Mouse (Mus musculus) cerebral cortex, adult 2 months (tissue): Measurements from ENCODE around the gene Asphd1.

Source experiments
- WGBS: fragments of 180-500 bp; shearing (Covaris S2); methylation state at CpG from one replicate; pipeline ENCODE4 v1.1.7; 2018; 5-methylcytosine and 5-hydroxymethylcytosine counted together

Asphd1 gene

GRCm38 (mm10) chr7:126949403-126949792 is at the start of gene Asphd1:
Asphd1 (minus strand) TSS chr7:126949582.
- 2% methylated on average over 21 of the region's 21 CpGs for WGBS

GRCm38 (mm10) chr7:126996449-126996848 is 47.1 kb upstream of the Asphd1 start:
- 87% methylated on average over 4 of the region's 4 CpGs for WGBS

- 88% methylated on average over 8 of the region's 8 CpGs for WGBS
These were observed 39.4 kb upstream of the Asphd1 start for GRCm38 (mm10) chr7:126988816-126989215.

GRCm38 (mm10) chr7:126986319-126986718 is 36.9 kb upstream of the Asphd1 start:
- WGBS, result 41% methylated on average over 9 of the region's 9 CpGs

GRCm38 (mm10) chr7:126984667-126985444 is 35.5 kb upstream of the Asphd1 start:
- WGBS, result 36% methylated on average over 10 of the region's 10 CpGs

- 60% methylated on average over 7 of the region's 7 CpGs for WGBS
These were observed 33.7 kb upstream of the Asphd1 start for GRCm38 (mm10) chr7:126983113-126983512.

GRCm38 (mm10) chr7:126982054-126982453 is 32.7 kb upstream of the Asphd1 start:
- WGBS, result 89% methylated on average over 4 of the region's 4 CpGs

- 56% methylated on average over 2 of the region's 2 CpGs for WGBS
These were observed 32.2 kb upstream of the Asphd1 start for GRCm38 (mm10) chr7:126981601-126982000.

- 87% methylated on average over 6 of the region's 6 CpGs for WGBS
These were observed 29.5 kb upstream of the Asphd1 start for GRCm38 (mm10) chr7:126978841-126979240.

- WGBS, result 23% methylated on average over 14 of the region's 14 CpGs
These were observed 27.6 kb upstream of the Asphd1 start for GRCm38 (mm10) chr7:126976878-126977459.

GRCm38 (mm10) chr7:126975950-126976866 is 26.8 kb upstream of the Asphd1 start, which contains the start of gene Cdiptos:
Cdiptos (minus strand) TSS chr7:126976098.
- under 1% methylated on average over 55 of the region's 55 CpGs for WGBS

- WGBS, result 4% methylated on average over 1 of the region's 1 CpGs
These were observed 26.3 kb upstream of the Asphd1 start, which contains the start of gene Cdipt for GRCm38 (mm10) chr7:126975893-126975949. Cdipt (plus strand) TSS chr7:126975914.

GRCm38 (mm10) chr7:126975493-126975892 is 26.1 kb upstream of the Asphd1 start:
- 5% methylated on average over 8 of the region's 8 CpGs for WGBS

GRCm38 (mm10) chr7:126967361-126967760 is 18.0 kb upstream of the Asphd1 start:
- 73% methylated on average over 6 of the region's 6 CpGs for WGBS

- WGBS, result 40% methylated on average over 3 of the region's 3 CpGs
These were observed 16.2 kb upstream of the Asphd1 start for GRCm38 (mm10) chr7:126965568-126965967.

- WGBS, result 45% methylated on average over 19 of the region's 19 CpGs
These were observed 14.3 kb upstream of the Asphd1 start for GRCm38 (mm10) chr7:126963548-126964286.

GRCm38 (mm10) chr7:126961965-126962364 is 12.6 kb upstream of the Asphd1 start:
- 64% methylated on average over 4 of the region's 4 CpGs for WGBS

- 58% methylated on average over 5 of the region's 5 CpGs for WGBS
These were observed 11.7 kb upstream of the Asphd1 start for GRCm38 (mm10) chr7:126961095-126961494.

- 71% methylated on average over 9 of the region's 9 CpGs for WGBS
These were observed 10.4 kb upstream of the Asphd1 start for GRCm38 (mm10) chr7:126959780-126960179.

GRCm38 (mm10) chr7:126955125-126955524 is 5.7 kb upstream of the Asphd1 start:
- 50% methylated on average over 3 of the region's 3 CpGs for WGBS

- 3% methylated on average over 8 of the region's 8 CpGs for WGBS
These were observed 3.3 kb upstream of the Asphd1 start for GRCm38 (mm10) chr7:126952646-126953045.

- 14% methylated on average over 4 of the region's 4 CpGs for WGBS
These were observed 2.4 kb upstream of the Asphd1 start for GRCm38 (mm10) chr7:126951741-126952140.
